Mouse (Mus musculus): ENCODE results near the gene Vmn1r35.
"Not testable (repeated sequence)": the region's sequence is repeated elsewhere in the genome, so short reads cannot be mapped to it uniquely, and the experiment has no call there.

The Vmn1r35 gene

GRCm38 (mm10) chr6:66685806-66686205 lies at the start of gene Vmn1r35:
Gene Vmn1r35, minus strand, starts transcription at chr6:66685906.
- DNase-seq (ENCODE audit: low spot score) = no peak

GRCm38 (mm10) chr6:66729082-66729481 lies 43.4 kb upstream of the Vmn1r35 start, which contains the start of gene Vmn1r37:
Gene Vmn1r37, plus strand, starts transcription at chr6:66729382.
- not testable (repeated sequence) for DNase-seq (ENCODE audit: low spot score)

GRCm38 (mm10) chr6:66719068-66719467 lies 33.4 kb upstream of the Vmn1r35 start, which contains the start of gene Vmn1r36:
Gene Vmn1r36, minus strand, starts transcription at chr6:66719168.
- DNase-seq (ENCODE audit: low spot score) = not testable (repeated sequence)

GRCm38 (mm10) chr6:66713854-66714253 lies 28.1 kb upstream of the Vmn1r35 start:
- DNase-seq (ENCODE audit: low spot score) = no peak

GRCm38 (mm10) chr6:66708901-66709300 lies 23.2 kb upstream of the Vmn1r35 start:
- DNase-seq (ENCODE audit: low spot score) = no peak

- DNase-seq (ENCODE audit: low spot score) = no peak
These were observed 41.9 kb downstream of the Vmn1r35 start, which contains the start of gene Vmn1r34 for GRCm38 (mm10) chr6:66643779-66644178. Gene Vmn1r34, minus strand, starts transcription at chr6:66643879.
